Mouse (Mus musculus): ENCODE measurements around the gene Usp39. TPM values are rescaled to one million over a fixed set of nuclear protein-coding genes. Genes with fewer than 3 reads are reported as not detected.

The Usp39 gene
- total RNA-seq, 2 experiments from 2014 or later = 16.7 to 17.2 TPM

- peak; percentile 93 for DNase-seq
- intact Hi-C loops (cut with DNase I; ENCODE audit: low total_unique reads) = no loop called here
Observed at GRCm38 (mm10) chr6:72355066-72355911, 10.3 kb upstream of the Usp39 start, which contains the start of gene Tmem150a. Gene Tmem150a (plus strand): TSS chr6:72355447.

DNA sequence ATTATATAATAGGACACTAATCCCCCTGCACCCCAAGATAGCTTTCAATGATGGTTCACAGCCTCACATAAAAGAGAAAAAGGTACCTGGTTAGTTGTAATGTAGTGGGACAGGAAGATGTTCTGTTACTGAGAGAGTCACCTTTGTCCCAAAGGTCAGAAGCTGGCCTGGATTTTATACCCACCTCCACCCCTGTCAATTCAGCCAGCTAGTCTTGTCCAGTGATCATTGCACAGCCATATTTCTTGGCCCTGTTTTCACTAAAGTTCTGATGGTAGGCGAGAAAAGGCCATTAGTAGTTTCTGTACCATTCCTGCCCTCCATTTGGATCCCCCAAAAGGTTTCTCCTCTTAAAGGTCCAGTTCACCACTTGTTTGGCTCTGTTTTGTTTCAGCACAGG is 9.0 kb upstream of the Usp39 start:
- intact Hi-C loops (cut with DNase I; ENCODE audit: low total_unique reads) = no loop called here
- DNase-seq = no peak

DNA sequence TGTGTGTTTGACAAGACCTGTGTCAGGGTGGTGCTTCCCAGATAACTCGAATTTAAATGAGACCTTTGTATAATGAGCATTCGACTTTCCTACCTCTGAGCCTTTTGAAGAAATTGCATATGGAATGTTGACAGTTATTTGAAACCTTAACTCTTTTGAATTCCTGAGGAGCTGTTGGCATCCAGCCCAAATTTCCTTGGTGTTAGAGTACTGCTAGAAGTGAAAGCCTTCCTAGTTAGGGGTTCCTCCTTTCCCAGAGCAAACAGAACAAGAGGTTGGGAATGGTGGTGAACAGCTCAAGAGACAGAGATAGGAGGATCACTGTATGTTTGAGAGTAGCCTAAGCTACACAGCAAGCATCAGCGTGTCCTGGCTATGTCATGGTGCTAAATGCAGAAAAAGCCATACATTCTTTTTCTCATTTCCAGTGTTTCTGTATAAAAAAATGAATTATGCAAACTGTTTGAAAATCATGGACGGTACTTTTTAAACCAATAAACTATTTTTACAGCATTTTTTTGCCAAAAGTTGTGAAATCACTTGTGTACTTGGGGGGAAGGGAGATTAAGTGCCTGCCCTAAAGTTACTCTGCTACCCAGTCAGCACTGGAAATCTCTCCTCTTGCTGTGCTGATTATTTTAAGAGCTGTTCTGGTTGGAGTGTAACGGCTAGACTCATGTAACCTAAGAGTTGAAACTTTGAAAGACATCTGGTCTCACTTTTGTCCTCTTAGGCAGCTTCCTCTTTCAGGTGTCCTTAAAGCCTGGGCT is 7.8 kb upstream of the Usp39 start:
- intact Hi-C loops (cut with DNase I; ENCODE audit: low total_unique reads) = no loop called here
- DNase-seq = no peak

GRCm38 (mm10) chr6:72350214-72350613 is 5.2 kb upstream of the Usp39 start:
- intact Hi-C loops (cut with DNase I; ENCODE audit: low total_unique reads) = no loop called here
- no peak for DNase-seq

DNA sequence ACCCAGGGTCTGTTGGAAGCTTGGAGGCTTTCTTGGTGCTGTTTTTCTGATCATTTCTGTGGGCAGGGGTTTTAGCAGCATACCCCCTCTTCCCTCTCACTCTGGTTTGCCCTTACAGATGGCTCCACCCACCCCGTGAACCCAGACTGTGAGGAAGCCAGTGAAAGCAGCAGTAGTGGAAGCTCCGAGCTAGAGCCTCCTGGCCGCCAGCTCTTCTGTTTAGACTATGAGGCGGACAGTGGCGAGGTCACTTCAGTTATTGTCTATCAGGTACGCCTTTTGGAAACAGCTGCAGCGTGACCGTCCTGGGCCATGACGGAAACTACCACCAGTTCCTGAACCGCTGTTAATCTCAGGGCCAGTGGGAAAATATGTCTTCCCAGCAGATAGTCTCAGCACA is 3.4 kb upstream of the Usp39 start:
- intact Hi-C loops (cut with DNase I; ENCODE audit: low total_unique reads) = no loop called here
- DNase-seq = no peak

GRCm38 (mm10) chr6:72347166-72347941 is 2.4 kb upstream of the Usp39 start, which contains the start of gene 0610030E20Rik:
Gene 0610030E20Rik (plus strand): TSS chr6:72347317.
- peak; percentile 72 for DNase-seq
- intact Hi-C loops (cut with DNase I; ENCODE audit: low total_unique reads) = no loop called here

GRCm38 (mm10) chr6:72346261-72346660 is 1.3 kb upstream of the Usp39 start:
- intact Hi-C loops (cut with DNase I; ENCODE audit: low total_unique reads) = no loop called here

GRCm38 (mm10) chr6:72345633-72346032 is 649 bp upstream of the Usp39 start:
- DNase-seq = no peak
- intact Hi-C loops (cut with DNase I; ENCODE audit: low total_unique reads) = no loop called here

More at GRCm38 (mm10) chr6:72346261-72346660, 1.3 kb upstream of the Usp39 start:
- DNase-seq = no peak

- intact Hi-C loops (cut with DNase I; ENCODE audit: low total_unique reads) = no loop called here
- DNase-seq = no peak
Observed at GRCm38 (mm10) chr6:72344396-72345073, 449 bp downstream of the Usp39 start.

- intact Hi-C loops (cut with DNase I; ENCODE audit: low total_unique reads) = no loop called here
- no peak for DNase-seq
Observed at GRCm38 (mm10) chr6:72340481-72340880, 4.5 kb downstream of the Usp39 start.

DNA sequence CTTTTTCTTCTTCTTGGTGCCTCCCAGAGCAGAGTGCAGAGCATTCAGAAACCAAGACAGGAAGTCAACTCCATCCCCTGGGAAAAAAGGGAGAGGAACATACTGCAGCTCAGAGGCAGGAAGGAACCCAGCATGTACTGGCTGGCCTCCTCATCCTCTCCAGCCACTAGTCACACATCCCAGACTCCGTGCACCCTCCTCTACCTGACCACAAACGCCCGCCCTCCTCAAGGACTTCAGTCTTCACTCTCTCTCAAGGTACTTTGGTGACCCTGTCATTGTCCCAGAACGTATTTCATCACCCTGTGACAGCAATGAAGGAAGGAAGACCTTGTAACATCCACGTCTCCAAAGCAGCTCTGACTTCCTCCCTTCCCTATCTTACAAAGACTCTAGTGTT is 11.9 kb downstream of the Usp39 start:
- intact Hi-C loops (cut with DNase I; ENCODE audit: low total_unique reads) = no loop called here
- no peak for DNase-seq

DNA sequence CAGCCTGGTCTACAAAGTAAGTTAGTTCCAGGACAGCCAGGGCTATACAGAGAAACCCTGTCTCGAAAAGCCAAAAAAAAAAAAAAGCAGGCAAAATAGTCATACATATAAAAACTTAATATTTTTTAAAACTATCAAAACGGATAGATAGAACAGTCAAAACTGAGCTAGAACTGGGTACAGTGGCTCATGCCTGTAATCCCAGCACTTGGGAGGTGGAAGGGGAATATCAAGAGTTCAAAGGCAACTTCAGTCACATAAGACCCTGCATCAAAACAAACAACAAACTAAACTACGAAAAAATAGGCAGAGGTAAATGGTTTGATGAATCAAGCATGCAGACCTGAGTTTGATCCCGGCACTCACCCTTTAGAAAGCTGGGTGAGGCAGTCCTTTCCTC is 14.9 kb downstream of the Usp39 start:
- no peak for DNase-seq
- intact Hi-C loops (cut with DNase I; ENCODE audit: low total_unique reads) = no loop called here

DNA sequence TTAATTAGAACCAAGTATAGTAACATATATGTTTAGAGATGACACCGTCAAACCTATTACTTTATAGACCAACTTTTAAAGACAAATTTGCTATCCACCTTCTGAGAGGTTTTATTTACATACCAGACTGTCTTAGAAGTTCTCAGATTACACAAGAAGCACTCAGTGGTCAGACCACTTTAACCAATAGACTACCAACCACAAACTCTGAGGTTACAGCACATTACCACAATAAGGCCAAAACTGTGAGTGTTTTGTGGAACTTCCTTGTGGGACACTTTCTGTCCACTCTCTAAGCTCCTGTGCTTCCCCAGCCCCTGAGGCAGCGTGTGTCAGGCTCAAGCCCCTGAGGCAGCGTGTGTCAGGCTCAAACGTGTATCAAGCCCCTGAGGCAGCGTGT is 16.0 kb downstream of the Usp39 start:
- intact Hi-C loops (cut with DNase I; ENCODE audit: low total_unique reads) = no loop called here

DNA sequence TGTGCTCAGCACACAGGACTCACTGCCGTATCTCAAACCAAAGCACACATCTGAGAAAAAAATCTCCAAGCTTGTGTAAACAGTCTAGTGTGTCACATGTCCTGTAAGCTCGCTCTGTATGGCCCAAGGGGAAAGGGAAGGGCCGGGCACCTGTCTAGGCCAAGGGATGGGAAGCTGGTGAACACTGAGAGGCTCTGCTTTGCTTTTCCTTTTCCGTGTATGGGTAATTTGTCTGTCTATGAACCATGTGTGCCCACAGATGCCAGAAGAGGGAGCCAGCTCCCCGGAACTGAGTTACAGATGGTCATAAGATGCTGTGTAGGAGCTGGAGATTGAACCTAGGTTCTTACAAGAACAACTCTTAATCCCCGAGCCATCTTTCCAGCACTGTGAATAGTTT is 18.7 kb downstream of the Usp39 start:
- intact Hi-C loops (cut with DNase I; ENCODE audit: low total_unique reads) = no loop called here
- no peak for DNase-seq

More for the DNA sequence above, 16.0 kb downstream of the Usp39 start:
- no peak for DNase-seq

DNA sequence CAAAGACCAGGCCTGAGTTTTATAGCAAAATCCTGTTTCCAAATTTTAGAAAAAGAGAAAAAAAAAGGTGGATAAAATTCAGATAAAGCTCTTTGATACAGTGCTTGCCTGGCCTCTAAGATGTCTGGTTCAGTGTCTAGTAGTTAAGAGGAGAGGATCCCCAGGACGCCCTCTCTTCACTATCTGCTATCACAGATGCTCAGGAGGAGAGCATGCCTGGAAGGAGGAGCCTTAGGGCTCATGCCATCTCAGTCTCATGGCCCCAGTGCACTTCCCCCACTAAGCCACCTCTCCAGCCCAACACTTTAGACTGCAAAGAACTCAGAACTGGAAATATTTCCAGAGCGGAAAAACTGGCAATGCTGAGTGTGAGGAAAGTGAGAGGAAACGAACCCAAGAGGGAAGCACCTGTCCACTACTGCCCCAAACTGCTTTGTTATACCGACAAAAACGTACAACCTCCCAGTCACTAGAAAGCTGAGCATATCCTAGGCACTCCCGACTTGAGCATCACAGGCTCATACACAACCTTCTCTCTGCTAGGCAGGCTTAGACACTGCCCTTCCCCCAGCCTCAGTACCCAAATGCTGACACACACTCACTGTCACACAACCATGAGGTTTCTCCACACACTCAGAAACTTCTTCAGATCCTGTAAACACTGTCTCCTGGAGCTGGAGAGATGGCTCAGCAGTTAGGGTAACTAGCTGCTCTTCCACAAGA is 21.0 kb downstream of the Usp39 start:
- intact Hi-C loops (cut with DNase I; ENCODE audit: low total_unique reads) = no loop called here
- no peak for DNase-seq

DNA sequence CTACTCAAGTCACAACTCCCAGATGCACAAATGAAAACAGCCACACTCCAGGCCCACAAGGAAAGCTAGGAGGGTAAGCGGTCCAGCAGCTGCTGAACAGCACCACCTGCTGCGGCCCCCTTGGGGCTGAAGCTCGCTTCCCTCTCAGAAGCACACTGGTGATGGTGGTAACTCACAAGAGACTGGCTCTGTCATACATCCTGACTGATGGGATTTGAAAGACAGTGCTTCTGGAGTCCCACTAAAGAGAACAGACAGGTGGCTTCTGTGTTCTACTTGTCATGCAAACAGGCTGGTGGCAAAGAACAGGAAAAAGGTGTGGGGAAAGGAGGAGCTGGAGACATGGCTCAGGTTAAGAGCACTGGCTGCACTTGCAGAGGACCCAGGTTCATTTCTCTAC is 22.0 kb downstream of the Usp39 start:
- intact Hi-C loops (cut with DNase I; ENCODE audit: low total_unique reads) = no loop called here
- no peak for DNase-seq

- no peak for DNase-seq
- intact Hi-C loops (cut with DNase I; ENCODE audit: low total_unique reads) = no loop called here
Observed at GRCm38 (mm10) chr6:72319019-72319418, 26.0 kb downstream of the Usp39 start.

DNA sequence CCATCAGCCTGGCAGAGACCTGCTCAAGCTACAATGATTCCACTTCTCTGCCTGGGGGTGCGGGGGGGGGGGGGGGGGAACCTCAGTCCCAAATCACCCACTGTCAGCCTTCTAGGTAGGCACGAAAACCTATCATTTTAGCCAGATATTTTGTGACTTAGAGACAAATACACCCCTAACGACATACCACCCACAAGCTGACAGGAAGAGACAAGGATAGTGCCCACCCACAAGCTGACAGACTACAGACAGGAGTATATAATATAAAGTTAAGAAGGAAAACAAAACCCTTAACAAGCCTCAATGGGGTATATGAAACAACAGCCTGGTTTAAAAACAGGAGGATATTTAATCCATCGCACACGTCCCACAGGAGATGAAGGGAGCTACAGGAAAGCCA is 26.5 kb downstream of the Usp39 start:
- intact Hi-C loops (cut with DNase I; ENCODE audit: low total_unique reads) = no loop called here
- DNase-seq = no peak

DNA sequence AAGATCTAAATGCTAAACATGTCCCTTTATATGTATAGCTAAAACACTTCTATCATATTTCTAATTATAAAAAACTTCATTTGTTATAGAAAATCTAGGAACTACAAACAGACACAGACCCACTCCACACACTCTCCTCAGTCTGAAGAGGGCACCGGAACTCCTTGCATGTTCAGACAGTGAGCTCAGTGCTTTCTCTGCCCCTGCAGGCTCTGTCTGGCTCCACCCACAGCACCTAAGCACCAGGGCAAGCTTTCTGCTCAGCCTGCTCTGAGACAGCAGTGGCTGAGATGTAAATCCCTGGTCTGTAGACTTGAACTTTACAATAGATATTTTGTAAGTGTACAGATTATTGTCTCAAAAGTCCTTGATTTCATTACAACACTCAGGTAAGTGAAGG is 28.9 kb downstream of the Usp39 start:
- intact Hi-C loops (cut with DNase I; ENCODE audit: low total_unique reads) = no loop called here
- no peak for DNase-seq

All from gastrocnemius, postnatal 14 days (tissue).